ENCODE assay signal across 9 mouse cellular contexts in the genomic region with DNA sequence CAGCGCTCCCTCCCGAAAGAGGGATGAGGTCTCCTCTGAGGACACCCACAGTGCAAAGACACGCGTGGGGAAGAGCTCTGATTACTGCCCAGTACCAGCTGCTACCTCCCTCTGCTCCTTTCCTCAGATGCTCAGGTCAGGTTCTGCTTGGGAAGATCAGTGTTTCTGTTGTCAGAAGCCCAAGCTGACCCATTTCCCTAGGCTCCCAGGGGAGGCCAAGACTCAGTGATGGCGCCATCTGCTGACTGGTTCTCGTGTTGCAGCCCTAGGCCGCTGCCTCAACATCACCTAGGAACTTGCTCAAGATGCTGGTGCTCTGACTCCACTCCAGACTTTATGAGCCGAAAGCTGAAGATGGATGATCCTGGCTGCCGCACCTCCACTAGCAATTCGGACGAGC. TPM values are rescaled to one million over a fixed set of nuclear protein-coding genes. Genes with fewer than 3 reads are reported as not detected.
DNase-seq lines count a peak whose midpoint lies in the region; ATAC-seq and TF ChIP-seq lines count a peak whose summit lies in the region.
"Had no signal": no experiment of that assay in that cellular context is flagged by ENCODE, and none has a peak within 500 bp of the region (broad histone marks: within the 10 kb centered on the region; RNA-seq: fewer than 3 reads in every experiment).

No protein-coding gene starts in this region.

- WGBS in hindbrain, embryonic 10.5 days: 52% methylated on average over 11 of the region's 11 CpGs
- WGBS in hindbrain, embryonic 13.5 days: 51% methylated on average over 11 of the region's 11 CpGs
- 52% methylated on average over 11 of the region's 11 CpGs for WGBS in intestine, postnatal 0 days
- WGBS in neural tube, embryonic 11.5 days: 55% methylated on average over 11 of the region's 11 CpGs
- 46% methylated on average over 11 of the region's 11 CpGs for WGBS in stomach, postnatal 0 days

- H3K36me3 ChIP-seq in hindbrain, embryonic 10.5 days: no peaks in the 10 kb centered on the region
- H3K36me3 ChIP-seq in hindbrain, embryonic 13.5 days: no peaks in the 10 kb centered on the region
- no peaks in the 10 kb centered on the region for H3K36me3 ChIP-seq in intestine, postnatal 0 days (ENCODE audit: control insufficient read depth, insufficient read depth)
- no peaks in the 10 kb centered on the region for H3K36me3 ChIP-seq in neural tube, embryonic 11.5 days (ENCODE audit: control insufficient read depth, insufficient read depth, low read length)
- H3K36me3 ChIP-seq in stomach, postnatal 0 days (ENCODE audit: control insufficient read depth, insufficient read depth, low read length): no peaks in the 10 kb centered on the region

- no peak overlapping the region for H3K4me2 ChIP-seq in hindbrain, embryonic 13.5 days
- H3K4me2 ChIP-seq in intestine, postnatal 0 days (replicated peaks; ENCODE audit: low read depth): no peak overlapping the region
- no peak overlapping the region for H3K4me2 ChIP-seq in neural tube, embryonic 11.5 days (ENCODE audit: low read depth)
- no peak overlapping the region for H3K4me2 ChIP-seq in stomach, postnatal 0 days (replicated peaks; ENCODE audit: low read depth)

- no peak overlapping the region for H3K4me3 ChIP-seq in hindbrain, embryonic 10.5 days
- no peak overlapping the region for H3K4me3 ChIP-seq in hindbrain, embryonic 13.5 days
- H3K4me3 ChIP-seq in intestine, postnatal 0 days (ENCODE audit: low read depth, low read length): no peak overlapping the region
- no peak overlapping the region for H3K4me3 ChIP-seq in neural tube, embryonic 11.5 days (ENCODE audit: low read depth, low read length)
- no peak overlapping the region for H3K4me3 ChIP-seq in stomach, postnatal 0 days (ENCODE audit: low read depth, low read length)
- H3K4me3 ChIP-seq: myocyte had no signal

- intact Hi-C loops in left cerebral cortex, postnatal 25 days (cut with DNase I): loop anchor here (1.0 to 10.0 kb wide), 4 partner anchors 51 to 349 kb away; partner anchors contain the start of gene Gramd1b

- 0 out of 2 replicates have a peak, but pooled peaks cover 3% of the 10 kb centered on the region for H3K4me1 ChIP-seq in hindbrain, embryonic 10.5 days (replicated peaks)
- 0 out of 2 replicates have a peak, but pooled peaks cover 3% of the 10 kb centered on the region for H3K4me1 ChIP-seq in hindbrain, embryonic 13.5 days (replicated peaks)
- no peaks in the 10 kb centered on the region for H3K4me1 ChIP-seq in intestine, postnatal 0 days (replicated peaks; ENCODE audit: control insufficient read depth, insufficient read depth, low read length)
- H3K4me1 ChIP-seq in neural tube, embryonic 11.5 days (ENCODE audit: control insufficient read depth, insufficient read depth, low read length): no peaks in the 10 kb centered on the region
- H3K4me1 ChIP-seq in stomach, postnatal 0 days (replicated peaks; ENCODE audit: control insufficient read depth, insufficient read depth): no peaks in the 10 kb centered on the region

- no peak overlapping the region for H3K9ac ChIP-seq in hindbrain, embryonic 13.5 days
- no peak overlapping the region for H3K9ac ChIP-seq in intestine, postnatal 0 days (ENCODE audit: low read depth, low read length)
- H3K9ac ChIP-seq in neural tube, embryonic 11.5 days (ENCODE audit: low read length): no peak overlapping the region
- no peak overlapping the region for H3K9ac ChIP-seq in stomach, postnatal 0 days (ENCODE audit: low read length)

- TF ChIP-seq EP300 in stomach, postnatal 0 days (optimal IDR thresholded peaks at IDR 0.05): no peak

- H3K9me3 ChIP-seq in hindbrain, embryonic 10.5 days: no peaks in the 10 kb centered on the region
- no peaks in the 10 kb centered on the region for H3K9me3 ChIP-seq in hindbrain, embryonic 13.5 days
- H3K9me3 ChIP-seq in intestine, postnatal 0 days (ENCODE audit: control insufficient read depth): no peaks in the 10 kb centered on the region
- H3K9me3 ChIP-seq in neural tube, embryonic 11.5 days (ENCODE audit: control insufficient read depth, low read length): no peaks in the 10 kb centered on the region
- H3K9me3 ChIP-seq in stomach, postnatal 0 days (ENCODE audit: control insufficient read depth, low read length): no peaks in the 10 kb centered on the region

- no peaks in the 10 kb centered on the region for H3K27me3 ChIP-seq in hindbrain, embryonic 10.5 days (ENCODE audit: insufficient read depth, poor library complexity, severe bottlenecking)
- H3K27me3 ChIP-seq in hindbrain, embryonic 13.5 days: no peaks in the 10 kb centered on the region
- H3K27me3 ChIP-seq in intestine, postnatal 0 days (replicated peaks; ENCODE audit: control insufficient read depth, insufficient read depth, low read length): no peaks in the 10 kb centered on the region
- H3K27me3 ChIP-seq in neural tube, embryonic 11.5 days (ENCODE audit: control insufficient read depth, insufficient read depth, low read length): no peaks in the 10 kb centered on the region
- no peaks in the 10 kb centered on the region for H3K27me3 ChIP-seq in stomach, postnatal 0 days (ENCODE audit: control insufficient read depth, insufficient read depth, low read length)

- ATAC-seq in hindbrain, embryonic 13.5 days (ENCODE audit: low FRiP score): no peak; the same call in 1 of the 2 replicates
- no peak for ATAC-seq in intestine, postnatal 0 days
- ATAC-seq in neural tube, embryonic 11.5 days (ENCODE audit: insufficient read depth, low FRiP score, low TSS enrichment): no peak; the same call in 1 of the 2 replicates
- ATAC-seq in stomach, postnatal 0 days (ENCODE audit: low FRiP score, low TSS enrichment): 0 out of 2 replicates have a peak, but pooled peaks have one; percentile 24

- DNase-seq in hindbrain, embryonic 10.5 days (ENCODE audit: low spot score): peak; percentile 62
- DNase-seq in cerebellum, adult 9-10 months: peak; percentile 96
- peak; percentile 82 to 85 for DNase-seq in frontal cortex, postnatal 25 days (ENCODE audit: low spot score in 2 of 2)
- DNase-seq in left cerebral cortex, postnatal 25 days (ENCODE audit: low spot score in 2 of 2): peak; percentile 83 to 93
- peak; percentile 71 for DNase-seq in neural tube, embryonic 11.5 days (ENCODE audit: low spot score)
- peak; percentile 63 for DNase-seq in stomach, postnatal 0 days (ENCODE audit: low spot score)

- H3K27ac ChIP-seq in hindbrain, embryonic 10.5 days: no peak overlapping the region
- H3K27ac ChIP-seq in hindbrain, embryonic 13.5 days: no peak overlapping the region
- H3K27ac ChIP-seq in intestine, postnatal 0 days (ENCODE audit: low read depth, low read length): no peak overlapping the region
- H3K27ac ChIP-seq in neural tube, embryonic 11.5 days (ENCODE audit: low read depth, low read length): no peak overlapping the region
- no peak overlapping the region for H3K27ac ChIP-seq in stomach, postnatal 0 days (replicated peaks)

- TF ChIP-seq CTCF in intestine, postnatal 0 days (IDR thresholded peaks at IDR 0.05; ENCODE audit: low read depth): peak; percentile 82
- peak; percentile 81 for TF ChIP-seq CTCF in stomach, postnatal 0 days (IDR thresholded peaks at IDR 0.05; ENCODE audit: low read depth)

RNA-seq across cellular contexts. Expression of gene Gramd1b, which starts 52.4 kb away (rescaled TPM):
- 2.9 and 4.6 TPM in 2 replicates for polyA plus RNA-seq in hindbrain, embryonic 10.5 days (2016; fragmentation: Nextera tagmentation; extraction: Ambion mirVana)
- polyA plus RNA-seq in hindbrain, embryonic 13.5 days (2015; fragmentation: Nextera tagmentation; extraction: Ambion mirVana): 13.5 and 13.9 TPM in 2 replicates
- 15.2 and 18.6 TPM in 2 replicates for polyA plus RNA-seq in intestine, postnatal 0 days (2015; fragmentation: Nextera tagmentation; extraction: Ambion mirVana)
- 100 to 1,000 TPM; 161 to 183 TPM for total RNA-seq in left cerebral cortex, postnatal 25 days (2021)
- 2.5 and 4.0 TPM in 2 replicates for polyA plus RNA-seq in neural tube, embryonic 11.5 days (2014; fragmentation: Nextera tagmentation; extraction: Ambion mirVana)
- 1.8 and 2.5 TPM in 2 replicates for polyA plus RNA-seq in stomach, postnatal 0 days (2015; fragmentation: Nextera tagmentation; extraction: Ambion mirVana)
